In genomic region chr11:116518482-116518881, GRCm38 (mm10) we compare ENCODE assay signal across 12 mouse cellular contexts. TPM values are rescaled to one million over a fixed set of nuclear protein-coding genes. Genes with fewer than 3 reads are reported as not detected.
DNase-seq lines count a peak whose midpoint lies in the region; ATAC-seq and TF ChIP-seq lines count a peak whose summit lies in the region.
"Had no signal": no experiment of that assay in that cellular context is flagged by ENCODE, and none has a peak within 500 bp of the region (broad histone marks: within the 10 kb centered on the region; RNA-seq: fewer than 3 reads in every experiment).

No protein-coding gene starts in this region.

- no peaks in the 10 kb centered on the region for H3K9me3 ChIP-seq in lung, postnatal 0 days (ENCODE audit: low read length)

- no peak overlapping the region for H3K9ac ChIP-seq in lung, postnatal 0 days (replicated peaks; ENCODE audit: low read depth)

- peak; percentile 88 for TF ChIP-seq EP300 in lung, postnatal 0 days (IDR thresholded peaks at IDR 0.05)

- no peaks in the 10 kb centered on the region for H3K27me3 ChIP-seq in lung, postnatal 0 days (replicated peaks; ENCODE audit: insufficient read depth, low read length)
- no peaks in the 10 kb centered on the region for H3K27me3 ChIP-seq in cerebellum, adult 2 months (ENCODE audit: control insufficient read depth, insufficient read depth, low read length)

- peak; percentile 25 for DNase-seq in gastrocnemius, adult 18-20 months (ENCODE audit: low spot score)
- DNase-seq in gastrocnemius, postnatal 4 days (ENCODE audit: low spot score in 2 of 2) = no peak
- peak; percentile 24 for DNase-seq in MN1 (ENCODE audit: low spot score)
- DNase-seq in heart, postnatal 14 days = peak; percentile 46 to 55
- DNase-seq in lung, postnatal 0 days (ENCODE audit: low spot score) = peak; percentile 95
- no peak for DNase-seq in frontal cortex, adult 2 months (ENCODE audit: extremely low spot score in 1 of 2, low spot score in 1 of 2)
- no peak for DNase-seq in thymus, postnatal 14 days
- DNase-seq in cerebellum, adult 2 months = no peak
- DNase-seq: right cerebral cortex, postnatal 14 days had no signal

- H3K4me2 ChIP-seq in lung, postnatal 0 days (replicated peaks; ENCODE audit: low read depth, low read length) = no peak overlapping the region

- intact Hi-C loops in heart, postnatal 14 days (cut with DNase I) = no loop called here

- no peaks in the 10 kb centered on the region for H3K36me3 ChIP-seq in lung, postnatal 0 days (ENCODE audit: insufficient read depth, low read length)

- peaks cover 5% of the 10 kb centered on the region; the same call in 1 of the 2 replicates for H3K4me1 ChIP-seq in lung, postnatal 0 days (ENCODE audit: insufficient read depth, low read depth, low read length)
- peaks cover 15% of the 10 kb centered on the region for H3K4me1 ChIP-seq in cerebellum, adult 2 months (ENCODE audit: control insufficient read depth, insufficient read depth, low read length)

- H3K4me3 ChIP-seq in lung, postnatal 0 days (ENCODE audit: low read depth, low read length) = no peak overlapping the region
- H3K4me3 ChIP-seq in cerebellum, adult 2 months (replicated peaks; ENCODE audit: insufficient read depth, low read depth, low read length) = no peak overlapping the region

- 0 out of 2 replicates have a peak overlapping the region, but pooled peaks have one; percentile 14 for H3K27ac ChIP-seq in lung, postnatal 0 days (ENCODE audit: low read length)
- no peak overlapping the region for H3K27ac ChIP-seq in cerebellum, adult 2 months (ENCODE audit: insufficient read depth, low read length)

- TF ChIP-seq POLR2A in cerebellum, adult 2 months (IDR thresholded peaks at IDR 0.05; ENCODE audit: borderline replicate concordance, insufficient read depth, low read length) = no peak

- WGBS in lung, postnatal 0 days = 33% methylated on average over 8 of the region's 8 CpGs
- WGBS in cerebellum, adult 2 months = 87% methylated on average over 8 of the region's 8 CpGs

- peak; percentile 74 for ATAC-seq in lung, postnatal 0 days

- no peak for TF ChIP-seq CTCF in lung, postnatal 0 days (IDR thresholded peaks at IDR 0.05)
- no peak for TF ChIP-seq CTCF in cerebellum, adult 2 months (IDR thresholded peaks at IDR 0.05; ENCODE audit: borderline replicate concordance, insufficient read depth, low read depth, low read length)

RNA-seq across cellular contexts. Expression of gene Sphk1, which starts 12.2 kb away (rescaled TPM):
- total RNA-seq in gastrocnemius, adult 18-20 months (2021) = under 1 TPM; 0.80 to 0.88 TPM
- 1 to 10 TPM; 4.0 TPM for total RNA-seq in gastrocnemius, postnatal 4 days (2021)
- total RNA-seq in heart, postnatal 14 days (2021) = 1 to 10 TPM; 2.6 to 2.7 TPM
- 38.6 and 56.3 TPM in 2 replicates for polyA plus RNA-seq in lung, postnatal 0 days (2015; fragmentation: Nextera tagmentation; extraction: Ambion mirVana)
- 13.7 and 17.6 TPM in 2 replicates for polyA plus RNA-seq in frontal cortex, adult 2 months (2012; rRNA removed)
- 9.0 and 9.7 TPM in 2 replicates for polyA plus RNA-seq in cerebellum, adult 2 months (2012; rRNA removed)
- total RNA-seq: monocyte, adult 5-6 weeks had no signal

RNA-seq across cellular contexts. Expression of gene Prpsap1, which starts 24.5 kb away (rescaled TPM):
- 10 to 100 TPM; 12.3 to 12.5 TPM for total RNA-seq in gastrocnemius, adult 18-20 months (2021)
- total RNA-seq in gastrocnemius, postnatal 4 days (2021) = 10 to 100 TPM; 43.3 to 49.6 TPM
- 10 to 100 TPM; 41.5 to 45.4 TPM for total RNA-seq in heart, postnatal 14 days (2021)
- polyA plus RNA-seq in lung, postnatal 0 days (2015; fragmentation: Nextera tagmentation; extraction: Ambion mirVana) = 89.5 and 97.7 TPM in 2 replicates
- polyA plus RNA-seq in frontal cortex, adult 2 months (2012; rRNA removed) = 114 and 119 TPM in 2 replicates
- polyA plus RNA-seq in cerebellum, adult 2 months (2012; rRNA removed) = 114 and 129 TPM in 2 replicates

RNA-seq across cellular contexts. Expression of gene Qrich2, which starts 52.4 kb away (rescaled TPM):
- total RNA-seq in gastrocnemius, adult 18-20 months (2021) = not detected
- under 1 TPM; 0.02 to 0.10 TPM for total RNA-seq in gastrocnemius, postnatal 4 days (2021)
- total RNA-seq in heart, postnatal 14 days (2021) = not detected
- polyA plus RNA-seq in lung, postnatal 0 days (2015; fragmentation: Nextera tagmentation; extraction: Ambion mirVana) = 0.05 and 0.06 TPM in 2 replicates
- polyA plus RNA-seq in frontal cortex, adult 2 months (2012; rRNA removed) = 0.04 TPM in 1 of 2 replicates, not detected in the other
- polyA plus RNA-seq in cerebellum, adult 2 months (2012; rRNA removed) = 0.05 TPM in 1 of 2 replicates, not detected in the other
- total RNA-seq: hematopoietic stem cell, adult 5-6 weeks; liver, adult 2 months had no signal

Comparison
In these comparisons a context has a peak if more than half of its experiments do, and no peak if none do; other contexts are left out.
1. DNase-seq: peak in gastrocnemius, adult 18-20 months (single experiment), MN1 (single experiment), heart, postnatal 14 days (2 of 2) and lung, postnatal 0 days (single experiment); none in gastrocnemius, postnatal 4 days (0 of 2), frontal cortex, adult 2 months (0 of 2), thymus, postnatal 14 days (single experiment) and cerebellum, adult 2 months (0 of 2).